Mouse (Mus musculus): Measurements from ENCODE around the gene Mrps18b. TPM values are rescaled to one million over a fixed set of nuclear protein-coding genes. Genes with fewer than 3 reads are reported as not detected.

Gene Mrps18b
- polyA plus RNA-seq, 1 experiment from 2014 or later = 81.2 TPM

DNA sequence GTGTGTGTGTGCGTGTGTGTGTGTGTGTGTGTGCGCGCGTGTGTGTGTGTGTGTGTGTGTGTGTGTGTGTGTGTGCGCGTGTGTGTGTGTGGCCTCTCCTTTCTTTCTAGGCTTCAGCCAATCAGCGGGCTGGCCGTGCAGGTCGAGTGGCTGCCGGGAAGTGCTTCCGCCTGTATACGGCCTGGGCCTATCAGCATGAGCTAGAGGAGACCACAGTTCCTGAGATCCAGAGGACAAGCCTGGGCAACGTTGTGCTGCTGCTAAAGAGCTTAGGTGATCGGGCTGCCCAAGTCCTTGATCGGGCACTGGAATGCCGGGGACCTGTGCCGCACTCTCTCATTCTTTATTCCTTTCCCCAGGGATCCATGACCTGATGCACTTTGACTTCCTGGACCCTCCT, 28.5 kb downstream of the Mrps18b start:
- H3K27me3 ChIP-seq (ENCODE audit: insufficient read depth, low read length) = no peaks in the 10 kb centered on the region
- no peak overlapping the region for H3K27ac ChIP-seq (ENCODE audit: low read depth)
- WGBS (ENCODE audit: insufficient replicate concordance) = 84% methylated on average over 13 of the region's 17 CpGs
- ATAC-seq (no peak), DNase-seq (no peak)
- TF ChIP-seq CTCF (IDR thresholded peaks at IDR 0.05; ENCODE audit: low read depth) (no peak), EP300 (IDR thresholded peaks at IDR 0.05; ENCODE audit: low read depth) (no peak)
- no peaks in the 10 kb centered on the region for H3K4me1 ChIP-seq (ENCODE audit: insufficient read depth)
- H3K36me3 ChIP-seq (replicated peaks; ENCODE audit: insufficient read depth, low read length) = peaks cover 79% of the 10 kb centered on the region
- H3K9me3 ChIP-seq (ENCODE audit: low read length) = no peaks in the 10 kb centered on the region
- H3K4me3 ChIP-seq (ENCODE audit: low read depth, low read length) = no peak overlapping the region
- H3K4me2 ChIP-seq (ENCODE audit: low read depth, low read length) = no peak overlapping the region
- no peak overlapping the region for H3K9ac ChIP-seq (replicated peaks)

DNA sequence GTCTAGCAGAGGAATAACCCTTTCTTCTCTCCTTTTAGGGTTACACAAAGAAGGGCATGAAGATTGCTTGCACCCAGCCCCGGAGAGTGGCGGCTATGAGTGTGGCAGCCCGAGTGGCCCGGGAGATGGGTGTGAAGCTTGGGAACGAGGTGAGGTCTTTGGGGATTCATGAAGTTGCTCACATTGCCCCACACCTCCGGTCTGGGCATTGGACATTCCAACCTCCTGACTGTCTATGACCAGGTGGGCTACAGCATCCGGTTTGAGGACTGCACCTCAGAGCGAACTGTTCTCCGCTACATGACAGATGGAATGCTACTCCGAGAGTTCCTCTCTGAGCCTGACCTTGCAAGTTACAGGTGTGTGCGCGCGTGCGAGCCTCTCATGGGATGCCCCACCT, 32.4 kb downstream of the Mrps18b start:
- Histone ChIP-seq H3K9me3 (ENCODE audit: low read length) (no peaks in the 10 kb centered on the region), H3K36me3 (replicated peaks; ENCODE audit: insufficient read depth, low read length) (peaks cover 61% of the 10 kb centered on the region), H3K4me3 (ENCODE audit: low read depth, low read length) (no peak overlapping the region), H3K9ac (replicated peaks) (no peak overlapping the region), H3K27me3 (ENCODE audit: insufficient read depth, low read length) (no peaks in the 10 kb centered on the region), H3K4me1 (ENCODE audit: insufficient read depth) (peaks cover 12% of the 10 kb centered on the region), H3K27ac (ENCODE audit: low read depth) (no peak overlapping the region), H3K4me2 (ENCODE audit: low read depth, low read length) (no peak overlapping the region)
- 93% methylated on average over 14 of the region's 14 CpGs for WGBS (ENCODE audit: insufficient replicate concordance)
- TF ChIP-seq CTCF (IDR thresholded peaks at IDR 0.05; ENCODE audit: low read depth) = no peak
- TF ChIP-seq EP300 (IDR thresholded peaks at IDR 0.05; ENCODE audit: low read depth) = no peak
- no peak for ATAC-seq
- DNase-seq = no peak

DNA sequence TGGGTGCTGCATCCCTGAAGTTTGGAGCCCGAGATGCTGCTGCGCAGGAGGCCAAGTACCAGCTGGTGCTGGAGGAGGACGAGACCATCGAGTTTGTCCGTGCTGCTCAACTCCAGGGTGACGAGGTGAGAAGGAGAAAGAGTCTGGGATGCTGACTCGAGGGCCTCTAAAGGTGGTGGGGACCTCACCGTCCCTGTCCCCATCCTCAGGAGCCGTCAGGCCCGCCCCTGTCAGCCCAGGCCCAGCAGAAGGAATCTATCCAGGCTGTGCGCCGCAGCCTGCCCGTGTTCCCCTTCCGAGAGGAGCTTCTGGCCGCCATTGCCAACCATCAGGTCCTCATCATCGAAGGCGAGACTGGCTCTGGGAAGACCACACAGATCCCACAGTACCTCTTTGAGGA, 33.3 kb downstream of the Mrps18b start:
- peaks cover 12% of the 10 kb centered on the region for H3K4me1 ChIP-seq (ENCODE audit: insufficient read depth)
- no peaks in the 10 kb centered on the region for H3K27me3 ChIP-seq (ENCODE audit: insufficient read depth, low read length)
- H3K4me2 ChIP-seq (ENCODE audit: low read depth, low read length) = no peak overlapping the region
- TF ChIP-seq CTCF (IDR thresholded peaks at IDR 0.05; ENCODE audit: low read depth) = no peak
- no peak for TF ChIP-seq EP300 (IDR thresholded peaks at IDR 0.05; ENCODE audit: low read depth)
- 91% methylated on average over 17 of the region's 17 CpGs for WGBS (ENCODE audit: insufficient replicate concordance)
- H3K9ac ChIP-seq (replicated peaks) = no peak overlapping the region
- no peak overlapping the region for H3K27ac ChIP-seq (ENCODE audit: low read depth)
- H3K9me3 ChIP-seq (ENCODE audit: low read length) = no peaks in the 10 kb centered on the region
- ATAC-seq = no peak
- no peak overlapping the region for H3K4me3 ChIP-seq (ENCODE audit: low read depth, low read length)
- peaks cover 55% of the 10 kb centered on the region for H3K36me3 ChIP-seq (replicated peaks; ENCODE audit: insufficient read depth, low read length)
- DNase-seq = no peak

DNA sequence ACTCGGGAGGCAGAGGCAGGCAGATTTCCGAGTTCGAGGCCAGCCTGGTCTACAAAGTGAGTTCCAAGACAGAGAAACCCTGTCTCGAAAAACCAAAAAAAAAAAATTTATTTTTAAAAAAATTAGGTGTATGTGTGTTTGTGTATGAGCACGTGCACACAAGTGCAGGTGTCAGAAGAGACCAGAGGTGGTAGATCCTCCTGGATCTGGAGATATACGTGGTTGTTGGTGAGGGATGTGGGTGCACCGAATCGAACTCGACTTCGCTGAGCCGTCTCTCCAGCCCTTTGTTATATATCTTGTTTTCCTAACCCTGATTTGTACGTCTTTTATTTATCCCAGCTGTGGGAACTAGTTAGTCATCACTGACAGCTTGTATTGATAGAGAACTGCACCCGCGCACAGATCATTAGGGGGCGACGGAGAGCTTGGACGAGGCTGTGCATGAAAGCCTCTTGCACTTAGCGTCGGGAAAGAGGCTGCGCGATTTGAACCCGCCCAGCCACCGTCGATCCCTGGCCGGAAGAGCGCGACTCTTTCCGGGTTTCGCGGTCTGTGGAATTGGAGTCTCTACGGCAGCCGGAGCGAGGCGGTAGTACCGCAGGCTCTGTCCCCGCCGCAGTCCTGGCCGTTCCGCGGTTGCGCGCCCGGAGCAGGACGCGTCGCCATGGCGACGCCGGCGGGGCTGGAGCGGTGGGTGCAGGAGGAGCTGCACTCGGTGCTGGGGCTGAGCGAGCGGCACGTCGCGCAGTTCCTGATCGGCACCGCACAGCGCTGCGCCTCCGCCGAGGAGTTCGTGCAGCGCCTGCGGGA, 36.7 kb downstream of the Mrps18b start, which contains the start of gene Dhx16:
Dhx16 (plus strand) TSS at position 575 of the 813 bp plus-strand sequence.
- Histone ChIP-seq H3K27ac (ENCODE audit: low read depth) (peak within 1 kb of the TSS; percentile 83), H3K4me2 (ENCODE audit: low read depth, low read length) (peak within 1 kb of the TSS; percentile 90), H3K27me3 (ENCODE audit: insufficient read depth, low read length) (no peaks in the 10 kb centered on the region), H3K9me3 (ENCODE audit: low read length) (no peaks in the 10 kb centered on the region), H3K36me3 (replicated peaks; ENCODE audit: insufficient read depth, low read length) (peaks cover 37% of the 10 kb centered on the region), H3K4me1 (ENCODE audit: insufficient read depth) (peaks cover 12% of the 10 kb centered on the region), H3K9ac (replicated peaks) (peak within 1 kb of the TSS; percentile 94), H3K4me3 (ENCODE audit: low read depth, low read length) (peak within 1 kb of the TSS; percentile 94)
- DNase-seq = peak; percentile 97
- TF ChIP-seq CTCF (IDR thresholded peaks at IDR 0.05; ENCODE audit: low read depth) = peak; percentile 95
- peak; percentile 53; the same call in 1 of the 2 replicates for TF ChIP-seq EP300 (IDR thresholded peaks at IDR 0.05; ENCODE audit: low read depth)
- ATAC-seq = peak; percentile 96
- 6% methylated on average over 66 of the region's 66 CpGs for WGBS (ENCODE audit: insufficient replicate concordance)

DNA sequence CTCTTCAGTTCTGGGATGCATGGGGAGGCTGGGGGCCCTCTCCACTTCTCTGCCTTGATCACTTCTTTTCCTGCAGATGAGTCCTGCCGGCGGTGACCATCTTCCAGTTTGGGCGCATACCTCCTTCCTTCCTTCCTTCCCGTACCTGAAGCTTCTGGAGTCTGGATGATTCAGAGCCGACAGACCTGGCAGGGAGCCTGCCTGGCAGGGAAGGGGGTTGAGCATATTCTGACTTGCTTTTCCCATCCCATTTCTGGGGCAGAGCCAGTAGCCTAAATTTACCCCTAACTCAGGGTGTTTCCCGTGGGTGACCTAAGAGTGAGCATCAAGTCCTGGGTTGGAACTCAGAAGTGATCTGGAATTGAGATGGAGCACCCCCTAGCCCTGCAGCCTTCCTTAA, 41.5 kb downstream of the Mrps18b start:
- peaks cover 16% of the 10 kb centered on the region for H3K36me3 ChIP-seq (replicated peaks; ENCODE audit: insufficient read depth, low read length)
- no peaks in the 10 kb centered on the region for H3K27me3 ChIP-seq (ENCODE audit: insufficient read depth, low read length)
- WGBS (ENCODE audit: insufficient replicate concordance) = 79% methylated on average over 6 of the region's 6 CpGs
- no peak overlapping the region for H3K9ac ChIP-seq (replicated peaks)
- H3K9me3 ChIP-seq (ENCODE audit: low read length) = no peaks in the 10 kb centered on the region
- no peak overlapping the region for H3K27ac ChIP-seq (ENCODE audit: low read depth)
- H3K4me3 ChIP-seq (ENCODE audit: low read depth, low read length) = no peak overlapping the region
- H3K4me1 ChIP-seq (ENCODE audit: insufficient read depth) = peaks cover 15% of the 10 kb centered on the region
- no peak for TF ChIP-seq EP300 (IDR thresholded peaks at IDR 0.05; ENCODE audit: low read depth)
- TF ChIP-seq CTCF (IDR thresholded peaks at IDR 0.05; ENCODE audit: low read depth) = no peak
- DNase-seq (no peak), ATAC-seq (no peak)
- H3K4me2 ChIP-seq (ENCODE audit: low read depth, low read length) = no peak overlapping the region

DNA sequence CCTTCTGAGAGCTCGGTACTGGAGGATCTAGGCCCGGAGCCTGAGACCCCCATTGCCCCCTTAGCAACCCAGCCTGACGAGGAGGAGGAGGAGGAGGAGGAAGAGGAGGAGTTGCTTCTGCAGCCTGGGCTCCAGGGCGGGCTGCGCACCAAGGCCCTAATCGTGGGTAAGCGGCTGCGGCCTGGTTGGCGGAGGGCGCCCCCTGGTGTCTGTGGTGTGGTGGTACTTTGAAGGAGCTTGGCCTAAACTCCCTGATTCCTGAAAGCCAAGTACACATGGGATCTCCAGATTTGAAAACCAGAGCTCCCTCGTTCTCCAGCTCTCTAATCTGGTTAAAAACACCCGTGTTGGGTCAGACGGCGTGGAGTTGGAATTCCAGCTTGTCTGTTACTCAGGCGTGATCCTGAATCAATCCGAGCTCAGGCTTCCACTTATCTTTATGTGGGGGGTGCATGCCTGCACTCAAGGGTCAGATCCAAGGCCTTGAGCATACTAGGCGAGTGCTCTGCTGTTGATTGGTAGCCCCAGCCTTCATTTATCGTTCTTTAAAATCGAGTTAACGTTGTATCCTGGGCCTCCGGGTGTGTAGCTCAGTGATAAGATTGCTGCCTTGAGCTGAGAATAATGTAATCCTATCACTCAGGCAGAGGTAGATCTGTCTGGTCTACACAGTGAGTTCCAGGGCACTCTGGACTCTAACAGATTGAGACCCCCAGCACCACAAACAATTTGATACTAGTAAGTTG, 42.2 kb downstream of the Mrps18b start:
- no peak overlapping the region for H3K9ac ChIP-seq (replicated peaks)
- H3K4me3 ChIP-seq (ENCODE audit: low read depth, low read length) = no peak overlapping the region
- peak; percentile 95 for DNase-seq
- ATAC-seq = peak; percentile 43
- peaks cover 16% of the 10 kb centered on the region for H3K36me3 ChIP-seq (replicated peaks; ENCODE audit: insufficient read depth, low read length)
- H3K27ac ChIP-seq (ENCODE audit: low read depth) = no peak overlapping the region
- no peaks in the 10 kb centered on the region for H3K9me3 ChIP-seq (ENCODE audit: low read length)
- WGBS (ENCODE audit: insufficient replicate concordance) = 22% methylated on average over 21 of the region's 21 CpGs
- H3K4me1 ChIP-seq (ENCODE audit: insufficient read depth) = peaks cover 19% of the 10 kb centered on the region
- TF ChIP-seq CTCF (IDR thresholded peaks at IDR 0.05; ENCODE audit: low read depth) (peak; percentile 98), EP300 (IDR thresholded peaks at IDR 0.05; ENCODE audit: low read depth) (no peak)
- no peaks in the 10 kb centered on the region for H3K27me3 ChIP-seq (ENCODE audit: insufficient read depth, low read length)
- H3K4me2 ChIP-seq (ENCODE audit: low read depth, low read length) = peak overlapping the region; percentile 2; the same call in 1 of the 2 replicates

Measured in liver, postnatal 0 days (tissue).